Mouse (Mus musculus): Measurements from ENCODE around the gene Glb1.
A peak's percentile ranks its signal among the peaks of the same experiment; 100 is the strongest.
"Not testable (repeated sequence)": the region's sequence is repeated elsewhere in the genome, so short reads cannot be mapped to it uniquely, and the experiment has no call there.

Gene Glb1

GRCm38 (mm10) chr9:114400949-114401684 is at the start of gene Glb1, which contains the start of gene Tmppe:
Glb1 (plus strand) TSS chr9:114401076.
Tmppe (plus strand) TSS chr9:114401105.
- DNase-seq (ENCODE audit: low read depth) = peak; percentile 91

DNA sequence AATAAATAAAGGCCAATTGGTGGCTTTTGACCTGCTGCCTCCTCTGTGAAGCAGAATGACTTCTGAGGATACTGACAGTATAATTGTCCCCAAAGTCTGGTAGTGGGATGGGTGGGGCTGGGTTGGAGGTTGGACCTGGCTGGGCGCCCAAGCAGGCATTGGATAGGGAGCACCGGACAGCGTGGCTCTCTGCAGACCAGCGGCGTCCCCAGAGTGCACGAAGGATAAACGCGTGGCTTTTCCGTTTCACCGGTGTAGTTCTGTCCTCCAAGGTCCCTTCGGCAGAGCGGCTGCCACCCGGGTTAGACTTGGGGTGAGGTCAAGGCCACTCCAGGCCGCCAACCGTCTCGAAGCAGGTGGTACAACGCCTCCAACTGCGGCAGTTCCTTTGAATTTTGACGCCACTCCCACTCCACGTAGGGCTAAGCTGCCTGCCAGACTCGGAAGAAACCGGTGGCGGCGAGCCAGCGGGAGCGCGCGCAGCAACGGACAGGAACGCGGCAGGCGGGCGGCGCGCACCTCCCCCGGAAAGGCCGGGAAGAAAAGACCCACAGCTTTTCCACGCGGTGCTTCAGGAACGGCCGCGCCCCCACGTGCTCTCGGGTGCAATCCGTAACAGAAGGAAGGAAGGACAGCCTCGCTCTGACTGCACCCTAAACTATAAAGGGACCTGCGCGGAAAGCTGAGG is 32.9 kb upstream of the Glb1 start:
- peak; percentile 85 for DNase-seq (ENCODE audit: low read depth)

- DNase-seq (ENCODE audit: low read depth) = no peak
Observed at GRCm38 (mm10) chr9:114368471-114368858, 32.4 kb upstream of the Glb1 start.

- DNase-seq (ENCODE audit: low read depth) = not testable (repeated sequence)
Observed at GRCm38 (mm10) chr9:114369389-114369788, 31.5 kb upstream of the Glb1 start.

DNA sequence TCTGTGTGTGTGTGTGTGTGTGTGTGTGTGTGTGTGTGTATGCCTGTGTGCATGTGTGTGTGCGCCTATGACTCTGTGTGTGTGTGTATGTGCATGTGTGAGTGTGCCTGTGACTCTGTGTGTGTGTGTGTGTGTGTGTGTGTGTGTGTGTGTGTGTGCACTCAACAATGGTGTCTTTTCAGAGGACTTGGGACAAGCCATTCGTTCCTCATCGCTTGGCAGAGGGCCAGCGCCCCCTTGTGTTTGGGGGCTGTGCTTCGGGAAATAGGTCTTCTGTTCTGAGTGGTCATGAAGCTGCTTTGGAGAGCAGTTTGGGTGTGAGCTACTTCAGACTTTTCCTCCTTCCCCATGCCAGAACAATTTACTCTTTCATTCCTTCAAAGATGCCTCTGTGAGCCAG is 29.2 kb upstream of the Glb1 start:
- not testable (repeated sequence) for DNase-seq (ENCODE audit: low read depth)

- no peak for DNase-seq (ENCODE audit: low read depth)
Observed at GRCm38 (mm10) chr9:114375276-114375962, 25.5 kb upstream of the Glb1 start.

DNA sequence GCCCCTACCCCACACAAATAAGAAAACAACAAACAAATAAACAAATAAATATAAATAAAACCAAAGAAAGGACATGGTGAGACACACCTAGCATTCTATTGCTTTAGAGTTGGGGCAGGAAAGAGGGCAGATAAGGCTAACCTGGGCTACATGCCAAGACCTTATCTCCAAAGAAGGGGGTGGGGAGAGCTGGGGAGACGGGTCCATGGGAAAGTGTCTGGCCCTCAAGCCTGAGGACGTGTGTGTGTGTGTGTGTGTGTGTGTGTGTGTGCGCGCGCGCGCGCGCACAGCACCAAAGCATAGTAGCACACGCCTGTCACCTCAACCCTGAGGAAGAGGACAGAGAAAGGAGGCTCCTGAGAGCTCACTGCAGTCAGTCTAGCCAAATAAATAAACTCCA is 23.7 kb upstream of the Glb1 start:
- no peak for DNase-seq (ENCODE audit: low read depth)

DNA sequence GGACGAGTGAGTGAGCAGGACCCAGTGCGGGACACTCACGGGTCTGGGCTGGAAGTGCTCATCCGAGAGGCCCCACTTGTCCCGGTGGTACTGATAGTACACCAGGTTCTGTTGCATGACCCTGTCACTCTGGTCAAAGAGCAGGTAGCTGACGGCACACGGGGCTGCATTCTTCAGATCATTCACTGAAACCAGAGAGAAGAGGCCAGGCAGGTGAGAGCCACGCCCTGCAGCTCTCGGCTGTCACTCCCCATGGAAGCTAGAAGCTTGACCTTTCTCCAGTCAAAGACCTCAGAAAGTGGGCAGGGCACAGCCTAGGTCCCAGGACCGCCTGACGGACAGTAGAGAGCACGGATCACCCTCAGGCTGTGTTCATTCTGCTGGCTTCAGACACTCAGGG is 21.0 kb upstream of the Glb1 start:
- DNase-seq (ENCODE audit: low read depth) = no peak

- DNase-seq (ENCODE audit: low read depth) = peak; percentile 72
Observed at GRCm38 (mm10) chr9:114380881-114381733, 19.8 kb upstream of the Glb1 start.

GRCm38 (mm10) chr9:114382936-114383710 is 17.8 kb upstream of the Glb1 start:
- no peak for DNase-seq (ENCODE audit: low read depth)

GRCm38 (mm10) chr9:114384691-114385090 is 16.2 kb upstream of the Glb1 start:
- DNase-seq (ENCODE audit: low read depth) = no peak

GRCm38 (mm10) chr9:114385160-114385559 is 15.7 kb upstream of the Glb1 start:
- DNase-seq (ENCODE audit: low read depth) = no peak

GRCm38 (mm10) chr9:114387086-114387485 is 13.8 kb upstream of the Glb1 start:
- no peak for DNase-seq (ENCODE audit: low read depth)

DNA sequence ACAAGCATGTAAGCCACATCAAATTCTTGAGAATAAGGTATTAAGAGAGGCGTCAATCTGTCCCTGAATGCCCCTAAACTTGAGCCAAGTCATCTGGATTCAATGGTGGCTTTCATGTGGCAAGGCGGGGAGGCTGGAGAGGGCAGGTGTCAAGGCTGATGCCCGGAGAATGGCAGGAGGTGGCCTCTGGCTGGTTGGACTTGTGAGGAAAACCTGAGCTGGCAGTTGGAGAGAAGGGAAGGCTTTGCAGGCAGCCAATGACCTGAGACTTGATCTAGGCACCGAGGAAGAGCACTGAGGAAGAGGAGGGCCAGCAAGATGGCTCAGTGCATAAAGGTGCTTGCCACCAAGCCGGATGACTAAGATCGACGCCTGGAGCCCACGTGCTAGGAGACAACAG is 12.6 kb upstream of the Glb1 start:
- no peak for DNase-seq (ENCODE audit: low read depth)

GRCm38 (mm10) chr9:114388701-114389370 is 12.0 kb upstream of the Glb1 start:
- DNase-seq (ENCODE audit: low read depth) = no peak

DNA sequence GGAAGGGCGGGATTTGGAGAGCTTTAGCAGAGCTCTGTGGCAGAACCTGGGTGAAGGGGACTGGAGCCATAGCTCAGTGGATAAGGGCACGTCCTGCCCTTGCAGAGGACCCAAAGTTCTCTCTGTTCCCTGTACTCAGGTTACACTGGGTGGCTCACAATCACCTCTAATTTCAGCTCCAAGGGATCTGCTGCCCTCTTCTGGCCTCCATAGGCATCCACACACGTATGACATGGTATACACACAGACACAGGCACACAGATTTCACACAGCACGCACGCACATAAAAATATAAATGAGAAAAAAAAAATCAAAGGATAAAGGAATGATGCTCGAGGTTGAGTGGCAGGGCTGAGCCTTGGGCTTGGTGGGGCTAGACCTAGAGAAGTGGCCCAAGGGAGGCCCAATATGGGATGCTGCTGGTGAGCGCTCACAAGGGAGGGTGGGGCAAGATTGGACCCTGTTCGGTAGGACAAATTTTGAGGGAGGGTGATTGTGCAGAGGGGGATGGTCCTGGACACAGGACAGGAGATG is 11.4 kb upstream of the Glb1 start:
- DNase-seq (ENCODE audit: low read depth) = peak; percentile 57

- peak; percentile 75 for DNase-seq (ENCODE audit: low read depth)
Observed at GRCm38 (mm10) chr9:114389905-114390748, 10.7 kb upstream of the Glb1 start, which contains the start of gene Crtap. Crtap (minus strand) TSS chr9:114390675.

GRCm38 (mm10) chr9:114390749-114391075 is 10.2 kb upstream of the Glb1 start:
- DNase-seq (ENCODE audit: low read depth) = no peak

GRCm38 (mm10) chr9:114394136-114394535 is 6.7 kb upstream of the Glb1 start:
- not testable (repeated sequence) for DNase-seq (ENCODE audit: low read depth)
